Mouse (Mus musculus) forebrain, embryonic 12.5 days (tissue): Measurements from ENCODE around the gene Il17a. TPM values are rescaled to one million over a fixed set of nuclear protein-coding genes. Genes with fewer than 3 reads are reported as not detected.
"Not testable (repeated sequence)": the region's sequence is repeated elsewhere in the genome, so short reads cannot be mapped to it uniquely, and the experiment has no call there.

Experiments
- ATAC-seq: fragments of 200-750 bp; cut with Nextera tagmentation; 2 replicates; pipeline ENCODE4 v1.8.0; 2017; ENCODE audit warnings: moderate TSS enrichment; ENCODE audit not compliant: low FRiP score
- H3K27ac ChIP-seq: fragments of 300-500 bp; sonication (generic); 2 replicates; pipeline ENCODE4 v1.5.1; 2016; ENCODE audit warnings: mild to moderate bottlenecking
- H3K27me3 ChIP-seq: fragments of 300-500 bp; sonication (generic); 2 replicates; pipeline ENCODE4 v1.6.1; 2016; ENCODE audit warnings: mild to moderate bottlenecking
- H3K36me3 ChIP-seq: fragments of 300-500 bp; sonication (generic); replicated peaks from 2 replicates; pipeline ENCODE4 v1.6.1; 2016; ENCODE audit warnings: mild to moderate bottlenecking
- H3K4me1 ChIP-seq: fragments of 300-500 bp; sonication (generic); 2 replicates; pipeline ENCODE4 v1.6.1; 2016
- H3K4me2 ChIP-seq: fragments of 300-500 bp; sonication (generic); 2 replicates; pipeline ENCODE4 v1.6.1; 2016; ENCODE audit warnings: mild to moderate bottlenecking, moderate library complexity
- H3K4me3 ChIP-seq: fragments of 300-500 bp; sonication (generic); replicated peaks from 2 replicates; pipeline ENCODE4 v1.5.1; 2016; ENCODE audit warnings: mild to moderate bottlenecking
- H3K9ac ChIP-seq: fragments of 300-500 bp; sonication (generic); 2 replicates; pipeline ENCODE4 v1.6.1; 2016; ENCODE audit warnings: mild to moderate bottlenecking
- H3K9me3 ChIP-seq: fragments of 300-500 bp; sonication (generic); 2 replicates; pipeline ENCODE4 v1.6.1; 2016
- WGBS: fragments of 180-500 bp; shearing (Covaris S2); methylation state at CpG from one replicate; pipeline ENCODE4 v1.1.7; 2016; 5-methylcytosine and 5-hydroxymethylcytosine counted together
- microRNA counts: library from miRNA; unstranded; fragments of <30 nt; microRNA quantifications from one replicate; lab custom pipeline; 2017
- microRNA-seq: library from miRNA; unstranded; fragments of <30 nt; microRNA quantifications from one replicate; pipeline ENCODE4, GENCODE M21; 2017
- polyA plus RNA-seq: library from polyadenylated mRNA; unstranded; fragments of >200 nt; fragmentation: Nextera tagmentation; extraction: Ambion mirVana; gene quantifications from 2 replicates; pipeline ENCODE4 v1.2.1, GENCODE M21; 2016

The Il17a gene
- polyA plus RNA-seq, 1 experiment from 2014 or later = not detected

DNA sequence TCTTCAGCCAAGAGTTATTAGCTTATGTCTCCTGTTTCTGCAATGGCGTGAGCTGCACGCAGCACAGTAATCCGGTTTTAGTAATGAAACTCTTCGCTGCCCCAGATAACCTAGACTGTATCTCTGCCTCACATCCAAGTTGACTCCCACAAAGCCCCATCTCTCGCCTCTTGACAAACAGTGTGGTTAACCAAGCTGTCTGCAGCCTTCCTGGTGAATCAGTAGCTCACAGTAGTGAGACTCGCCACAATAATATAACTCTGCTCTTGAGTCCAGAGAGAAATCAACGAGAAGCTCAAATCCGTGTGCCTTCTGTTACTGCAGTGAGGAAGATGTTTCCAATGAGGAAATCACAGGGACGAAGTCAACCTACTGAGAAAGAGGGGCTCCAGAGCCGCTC is 23.7 kb downstream of the Il17a start:
- Histone ChIP-seq H3K36me3 (no peaks in the 10 kb centered on the region), H3K4me1 (no peaks in the 10 kb centered on the region), H3K4me3 (no peak overlapping the region), H3K9me3 (0 out of 2 replicates have a peak, but pooled peaks cover 3% of the 10 kb centered on the region), H3K4me2 (no peak overlapping the region), H3K27ac (no peak overlapping the region), H3K9ac (no peak overlapping the region), H3K27me3 (no peaks in the 10 kb centered on the region)
- ATAC-seq = no peak
- WGBS = 90% methylated on average over 10 of the region's 10 CpGs

DNA sequence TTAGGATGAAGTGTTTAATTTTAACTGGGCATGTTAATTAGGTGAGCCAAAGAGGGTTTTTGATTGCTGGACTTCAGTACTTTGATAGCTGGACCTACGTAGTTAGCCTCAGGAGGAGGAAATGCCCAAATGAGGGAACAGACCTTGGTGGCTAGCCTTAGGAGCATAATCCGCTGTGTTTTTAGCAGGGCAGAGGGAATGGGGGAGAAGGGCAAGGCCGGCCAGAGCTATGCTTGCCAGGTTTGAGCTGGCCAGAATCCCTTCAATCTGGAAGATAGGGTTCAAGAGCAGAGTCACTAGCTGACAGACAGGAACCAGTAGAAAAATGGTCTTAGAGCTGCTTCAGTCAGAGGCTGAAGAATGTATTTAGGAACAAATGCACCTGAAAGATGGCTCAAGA is 26.9 kb downstream of the Il17a start:
- 86% methylated on average over 3 of the region's 3 CpGs for WGBS

DNA sequence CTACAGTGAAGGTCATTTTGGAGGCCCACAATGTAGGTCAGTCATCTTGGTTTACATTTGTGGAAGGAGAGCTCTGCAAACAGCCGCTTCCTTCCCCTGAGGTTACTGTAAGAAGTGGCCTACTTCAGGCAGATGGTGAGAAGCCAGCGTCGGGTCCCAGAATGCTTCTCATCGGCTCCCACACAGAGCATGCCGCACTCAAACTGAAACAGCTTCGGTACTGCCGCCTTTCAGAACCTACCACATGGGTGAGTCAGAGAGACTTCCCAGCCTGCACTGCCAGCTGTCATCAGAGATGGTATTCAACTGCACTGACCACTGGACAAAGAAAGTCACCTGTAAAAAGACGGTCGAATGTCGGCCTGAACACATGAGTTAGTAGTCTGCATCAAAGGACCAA is 29.1 kb downstream of the Il17a start:
- H3K4me2 ChIP-seq = no peak overlapping the region
- ATAC-seq = no peak
- H3K9ac ChIP-seq = no peak overlapping the region
- no peak overlapping the region for H3K4me3 ChIP-seq
- H3K4me1 ChIP-seq = no peaks in the 10 kb centered on the region
- 85% methylated on average over 10 of the region's 10 CpGs for WGBS
- H3K27ac ChIP-seq = no peak overlapping the region
- no peaks in the 10 kb centered on the region for H3K9me3 ChIP-seq
- H3K27me3 ChIP-seq = no peaks in the 10 kb centered on the region
- no peaks in the 10 kb centered on the region for H3K36me3 ChIP-seq

More for the DNA sequence above, 26.9 kb downstream of the Il17a start:
- no peak overlapping the region for H3K27ac ChIP-seq
- no peak for ATAC-seq
- no peaks in the 10 kb centered on the region for H3K4me1 ChIP-seq
- H3K4me2 ChIP-seq = no peak overlapping the region
- no peak overlapping the region for H3K4me3 ChIP-seq
- H3K9me3 ChIP-seq = no peaks in the 10 kb centered on the region
- no peaks in the 10 kb centered on the region for H3K27me3 ChIP-seq
- no peak overlapping the region for H3K9ac ChIP-seq
- no peaks in the 10 kb centered on the region for H3K36me3 ChIP-seq

DNA sequence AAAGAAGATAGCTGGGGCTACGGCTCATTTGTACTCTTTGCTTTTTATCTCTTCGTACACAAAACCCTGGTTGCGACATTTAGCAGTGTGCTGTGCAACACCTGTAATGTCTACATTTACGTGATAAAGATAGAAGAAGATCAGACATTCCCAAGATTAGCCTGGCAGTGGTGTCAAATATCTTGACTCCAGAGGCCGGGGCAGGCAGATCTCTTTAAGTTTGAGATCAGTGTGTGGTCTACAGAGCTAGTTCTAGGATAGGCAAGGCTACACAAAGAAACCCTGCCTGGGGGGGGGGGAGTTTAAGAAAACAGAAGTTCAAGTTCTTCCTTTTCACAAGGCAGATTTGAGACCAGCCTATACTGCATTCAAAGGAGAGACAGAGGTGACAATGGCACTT is 29.6 kb downstream of the Il17a start:
- Histone ChIP-seq H3K27ac (no peak overlapping the region), H3K9ac (no peak overlapping the region), H3K9me3 (no peaks in the 10 kb centered on the region), H3K36me3 (no peaks in the 10 kb centered on the region), H3K4me2 (no peak overlapping the region), H3K4me3 (no peak overlapping the region), H3K27me3 (no peaks in the 10 kb centered on the region), H3K4me1 (no peaks in the 10 kb centered on the region)
- 85% methylated on average over 5 of the region's 5 CpGs for WGBS
- no peak for ATAC-seq

DNA sequence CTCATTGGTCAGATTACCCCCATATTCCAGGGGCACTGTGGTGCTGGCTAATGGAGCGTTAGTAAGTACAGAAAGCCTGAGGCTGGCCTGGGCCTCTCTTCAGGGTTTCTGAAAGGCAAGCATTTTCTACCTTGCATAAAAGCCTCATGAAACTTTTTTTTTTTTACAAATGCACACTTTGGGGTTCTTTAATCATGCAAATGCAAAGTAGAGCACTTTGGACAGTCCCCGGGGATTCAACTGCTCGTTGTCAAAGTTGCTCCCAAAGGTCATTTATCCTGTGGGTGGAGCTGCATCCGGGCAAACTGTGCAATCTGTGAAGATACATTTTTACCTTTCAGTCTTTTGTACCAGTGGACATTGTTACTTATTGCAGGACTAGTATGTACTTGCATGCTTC is 30.7 kb downstream of the Il17a start:
- Histone ChIP-seq H3K27ac (no peak overlapping the region), H3K4me2 (no peak overlapping the region), H3K4me3 (no peak overlapping the region), H3K4me1 (no peaks in the 10 kb centered on the region), H3K9ac (no peak overlapping the region), H3K27me3 (no peaks in the 10 kb centered on the region), H3K9me3 (no peaks in the 10 kb centered on the region), H3K36me3 (no peaks in the 10 kb centered on the region)
- 37% methylated on average over 4 of the region's 4 CpGs for WGBS
- ATAC-seq = no peak

DNA sequence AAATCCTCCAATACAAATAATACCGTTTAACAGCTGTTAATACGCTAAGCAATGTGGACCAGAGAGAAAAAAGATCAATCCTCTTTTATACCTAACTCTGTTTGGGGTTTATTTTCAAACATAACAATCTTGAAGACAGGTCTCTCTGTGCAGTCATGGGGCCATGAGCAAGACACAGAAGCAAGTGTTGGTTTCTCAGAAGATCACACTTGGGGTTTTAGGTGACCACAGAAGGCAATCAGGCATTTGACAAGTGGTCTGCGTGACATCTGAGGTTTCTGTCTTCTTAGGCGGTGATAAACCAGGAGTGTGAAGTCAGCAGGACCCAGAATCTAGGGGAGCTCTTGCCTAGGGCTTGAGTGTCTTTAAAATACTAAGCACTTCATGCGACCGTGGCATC is 35.8 kb downstream of the Il17a start:
- no peaks in the 10 kb centered on the region for H3K27me3 ChIP-seq
- 83% methylated on average over 6 of the region's 6 CpGs for WGBS
- H3K4me2 ChIP-seq = no peak overlapping the region
- no peaks in the 10 kb centered on the region for H3K36me3 ChIP-seq
- H3K27ac ChIP-seq = no peak overlapping the region
- no peak overlapping the region for H3K9ac ChIP-seq
- ATAC-seq = no peak
- no peaks in the 10 kb centered on the region for H3K9me3 ChIP-seq
- no peak overlapping the region for H3K4me3 ChIP-seq
- no peaks in the 10 kb centered on the region for H3K4me1 ChIP-seq

DNA sequence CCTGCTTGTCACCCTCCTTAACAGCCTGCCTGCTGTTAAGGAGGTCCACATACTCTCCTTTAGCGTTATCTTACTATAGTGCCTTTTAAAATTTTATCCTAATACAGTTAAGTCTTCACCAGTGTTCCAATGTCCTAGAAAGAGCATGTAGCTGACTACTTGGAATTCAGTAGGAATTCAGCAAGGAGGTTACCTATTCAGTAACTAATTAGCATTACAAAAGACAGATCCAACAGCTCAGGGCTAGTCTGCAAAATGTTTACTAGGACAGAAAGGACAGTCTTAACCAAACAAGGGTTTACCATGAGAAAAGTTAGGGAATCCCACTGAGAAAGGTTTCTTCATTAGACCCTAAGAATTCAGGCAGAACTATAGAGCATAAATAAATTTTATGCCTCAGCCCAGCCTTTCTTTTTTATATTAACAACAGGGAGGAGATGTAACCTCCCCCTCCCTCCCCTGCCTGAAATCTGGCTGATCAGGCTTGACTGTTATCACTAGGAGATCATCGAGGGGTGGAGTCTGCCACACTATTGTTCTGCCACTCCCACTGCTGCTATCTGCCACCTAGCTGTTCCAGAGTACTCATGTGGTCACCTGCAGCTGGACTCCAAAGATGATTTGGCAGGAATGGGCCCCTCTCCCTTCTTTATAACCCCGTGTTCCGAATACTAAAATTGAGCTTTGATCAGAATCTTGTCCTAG is 43.5 kb downstream of the Il17a start:
- not testable (repeated sequence) for H3K36me3 ChIP-seq, H3K27me3 ChIP-seq, H3K9me3 ChIP-seq, H3K4me3 ChIP-seq, ATAC-seq, H3K4me2 ChIP-seq, H3K9ac ChIP-seq, H3K27ac ChIP-seq, H3K4me1 ChIP-seq
- WGBS = 89% methylated on average over 4 of the region's 4 CpGs

DNA sequence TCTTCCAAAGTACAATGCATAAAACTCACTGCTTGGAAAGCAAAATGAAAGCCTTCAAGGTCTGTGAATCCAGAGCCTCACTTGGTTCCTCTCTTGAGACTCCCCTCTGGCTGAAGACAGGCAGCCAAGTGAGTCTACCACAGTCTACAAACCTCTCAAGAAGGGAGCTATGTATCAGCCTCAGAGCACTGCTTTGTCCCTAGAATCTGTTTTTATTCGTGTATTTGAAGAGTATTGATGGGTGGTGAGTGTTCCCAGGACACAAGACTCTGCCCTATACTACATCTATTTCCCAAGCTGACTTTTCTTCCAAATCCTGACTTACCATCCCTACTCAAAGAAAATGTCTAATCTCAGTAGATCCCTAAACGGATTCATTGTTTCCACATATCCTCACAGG is 47.7 kb downstream of the Il17a start:
- no peaks in the 10 kb centered on the region for H3K27me3 ChIP-seq
- H3K4me2 ChIP-seq = no peak overlapping the region
- H3K4me1 ChIP-seq = no peaks in the 10 kb centered on the region
- peaks cover 3% of the 10 kb centered on the region; the same call in 1 of the 2 replicates for H3K9me3 ChIP-seq
- H3K4me3 ChIP-seq = no peak overlapping the region
- H3K9ac ChIP-seq = no peak overlapping the region
- WGBS = 81% methylated on average over 2 of the region's 2 CpGs
- H3K27ac ChIP-seq = no peak overlapping the region
- ATAC-seq = no peak
- H3K36me3 ChIP-seq = no peaks in the 10 kb centered on the region

MicroRNA genes within 50 kb of the gene (microRNA counts, 519-probe panel; counts per million panel counts)
- microRNA mmu-miR-133b (lab: Ali Mortazavi, UCI) = not detected

Small RNA genes lying within 50 kb of the gene (microRNA-seq; reads per million reads assigned to microRNA genes)
- not detected for gene Mir133b

Other genes with a start within 250 kb of the Il17a start
- gene Pkhd1, start 112.8 kb upstream of the Il17a start, polyA plus RNA-seq = 0.01 TPM in 1 of 2 replicates, not detected in the other
- 0.43 TPM in 1 of 2 replicates, not detected in the other for gene Il17f, start 59.7 kb downstream of the Il17a start, polyA plus RNA-seq
- gene Mcm3, start 89.4 kb downstream of the Il17a start, polyA plus RNA-seq = 159 and 165 TPM in 2 replicates
- gene Paqr8, start 159.7 kb downstream of the Il17a start, polyA plus RNA-seq = 11.6 and 14.0 TPM in 2 replicates
- gene Efhc1, start 220.7 kb downstream of the Il17a start, polyA plus RNA-seq = 2.0 and 2.9 TPM in 2 replicates